Mouse (Mus musculus) kidney, embryonic 16.5 days (tissue): ENCODE measurements at regions not wholly inside any gene's neighbourhood (a gene's known extent, or its start where the extent isn't known, plus 50 kb on each side); places are given as distances from the start of the nearest gene placed in this dataset.
A peak's percentile ranks its signal among the peaks of the same experiment; 100 is the strongest.

Experiments
- ATAC-seq: fragments of 200-750 bp; cut with Nextera tagmentation; 2 replicates; pipeline ENCODE4 v1.8.0; 2017; ENCODE audit warnings: moderate TSS enrichment; ENCODE audit not compliant: low FRiP score, low TSS enrichment
- H3K27ac ChIP-seq: fragments of 300-500 bp; sonication (generic); 2 replicates; pipeline ENCODE4 v1.5.1; 2014; ENCODE audit warnings: low read length
- H3K27me3 ChIP-seq: fragments of 300-500 bp; sonication (generic); 2 replicates; pipeline ENCODE4 v1.6.1; 2014; ENCODE audit warnings: low read length, control low read depth, mixed read lengths; ENCODE audit not compliant: insufficient read depth
- H3K36me3 ChIP-seq: fragments of 300-500 bp; sonication (generic); 2 replicates; pipeline ENCODE4 v1.6.1; 2014; ENCODE audit warnings: low read length, control low read depth, mixed read lengths; ENCODE audit not compliant: insufficient read depth
- H3K4me1 ChIP-seq: fragments of 300-500 bp; sonication (generic); 2 replicates; pipeline ENCODE4 v1.6.1; 2014; ENCODE audit warnings: low read length, control low read depth, mixed read lengths; ENCODE audit not compliant: insufficient read depth
- H3K4me2 ChIP-seq: fragments of 300-500 bp; sonication (generic); replicated peaks from 2 replicates; pipeline ENCODE4 v1.6.1; 2014; ENCODE audit warnings: low read depth, low read length
- H3K4me3 ChIP-seq: fragments of 300-500 bp; sonication (generic); 2 replicates; pipeline ENCODE4 v1.5.1; 2014; ENCODE audit warnings: mild to moderate bottlenecking, low read length
- H3K9ac ChIP-seq: fragments of 300-500 bp; sonication (generic); replicated peaks from 2 replicates; pipeline ENCODE4 v1.6.1; 2014; ENCODE audit warnings: low read length
- H3K9me3 ChIP-seq: fragments of 300-500 bp; sonication (generic); 2 replicates; pipeline ENCODE4 v1.6.1; 2016; ENCODE audit warnings: low read length, control low read depth
- WGBS: fragments of 180-500 bp; shearing (Covaris S2); extraction: QIAGEN DNeasy Blood & Tissue Kit; methylation state at CpG from one replicate; pipeline ENCODE4 v1.1.7; 2014; 5-methylcytosine and 5-hydroxymethylcytosine counted together

GRCm38 (mm10) chr12:12652361-12652760, 289.4 kb downstream of the Mycn start:
- Histone ChIP-seq H3K36me3 (no peaks in the 10 kb centered on the region), H3K27me3 (no peaks in the 10 kb centered on the region), H3K27ac (no peak overlapping the region), H3K9ac (no peak overlapping the region), H3K4me1 (no peaks in the 10 kb centered on the region), H3K4me3 (no peak overlapping the region), H3K4me2 (no peak overlapping the region), H3K9me3 (no peaks in the 10 kb centered on the region)
- 44% methylated on average over 7 of the region's 7 CpGs for WGBS
- no peak for ATAC-seq

- H3K9me3 ChIP-seq, result no peaks in the 10 kb centered on the region
- ATAC-seq, result no peak
- 92% methylated on average over 1 of the region's 1 CpGs for WGBS
Observed at GRCm38 (mm10) chr12:12650309-12650708, 291.4 kb downstream of the Mycn start.

GRCm38 (mm10) chr12:12647467-12647866, 294.2 kb downstream of the Mycn start:
- ATAC-seq, result no peak
- H3K9me3 ChIP-seq, result no peaks in the 10 kb centered on the region
- 54% methylated on average over 6 of the region's 6 CpGs for WGBS
- no peak overlapping the region for H3K4me3 ChIP-seq
- H3K36me3 ChIP-seq, result no peaks in the 10 kb centered on the region
- H3K4me1 ChIP-seq, result no peaks in the 10 kb centered on the region
- no peak overlapping the region for H3K4me2 ChIP-seq
- H3K27ac ChIP-seq, result no peak overlapping the region
- no peaks in the 10 kb centered on the region for H3K27me3 ChIP-seq
- no peak overlapping the region for H3K9ac ChIP-seq

More at GRCm38 (mm10) chr12:12650309-12650708, 291.4 kb downstream of the Mycn start:
- Histone ChIP-seq H3K27me3 (no peaks in the 10 kb centered on the region), H3K4me2 (no peak overlapping the region), H3K4me1 (no peaks in the 10 kb centered on the region), H3K9ac (no peak overlapping the region), H3K36me3 (no peaks in the 10 kb centered on the region), H3K27ac (no peak overlapping the region), H3K4me3 (no peak overlapping the region)

GRCm38 (mm10) chr12:12645183-12645582, 296.5 kb downstream of the Mycn start:
- Histone ChIP-seq H3K27me3 (no peaks in the 10 kb centered on the region), H3K36me3 (no peaks in the 10 kb centered on the region), H3K9me3 (no peaks in the 10 kb centered on the region), H3K27ac (no peak overlapping the region), H3K9ac (no peak overlapping the region), H3K4me2 (no peak overlapping the region), H3K4me1 (no peaks in the 10 kb centered on the region), H3K4me3 (no peak overlapping the region)
- ATAC-seq, result peak; percentile 89
- 59% methylated on average over 4 of the region's 4 CpGs for WGBS

- Histone ChIP-seq H3K27me3 (no peaks in the 10 kb centered on the region), H3K4me2 (no peak overlapping the region), H3K9ac (no peak overlapping the region), H3K4me3 (no peak overlapping the region), H3K4me1 (no peaks in the 10 kb centered on the region), H3K9me3 (no peaks in the 10 kb centered on the region), H3K36me3 (no peaks in the 10 kb centered on the region), H3K27ac (no peak overlapping the region)
- WGBS, result 56% methylated on average over 11 of the region's 11 CpGs
- ATAC-seq, result peak; percentile 75
Observed at GRCm38 (mm10) chr12:12643247-12643963, 298.3 kb downstream of the Mycn start.

- Histone ChIP-seq H3K9ac (no peak overlapping the region), H3K4me3 (no peak overlapping the region)
- WGBS, result 87% methylated on average over 3 of the region's 3 CpGs
Observed at GRCm38 (mm10) chr12:12635308-12635707, 306.4 kb downstream of the Mycn start.

GRCm38 (mm10) chr12:12627597-12627996, 314.1 kb downstream of the Mycn start:
- 93% methylated on average over 4 of the region's 4 CpGs for WGBS

More at GRCm38 (mm10) chr12:12635308-12635707, 306.4 kb downstream of the Mycn start:
- H3K4me1 ChIP-seq, result no peaks in the 10 kb centered on the region
- no peaks in the 10 kb centered on the region for H3K9me3 ChIP-seq
- no peak for ATAC-seq
- H3K27ac ChIP-seq, result no peak overlapping the region
- H3K4me2 ChIP-seq, result no peak overlapping the region
- H3K27me3 ChIP-seq, result no peaks in the 10 kb centered on the region
- H3K36me3 ChIP-seq, result no peaks in the 10 kb centered on the region

GRCm38 (mm10) chr12:12625788-12626187, 315.9 kb downstream of the Mycn start:
- Histone ChIP-seq H3K4me3 (no peak overlapping the region), H3K9me3 (no peaks in the 10 kb centered on the region), H3K4me2 (no peak overlapping the region), H3K4me1 (peaks cover 6% of the 10 kb centered on the region; the same call in 1 of the 2 replicates), H3K27ac (no peak overlapping the region), H3K9ac (no peak overlapping the region), H3K27me3 (no peaks in the 10 kb centered on the region), H3K36me3 (no peaks in the 10 kb centered on the region)
- WGBS, result 62% methylated on average over 1 of the region's 1 CpGs
- peak; percentile 52; the same call in 1 of the 2 replicates for ATAC-seq

More at GRCm38 (mm10) chr12:12627597-12627996, 314.1 kb downstream of the Mycn start:
- Histone ChIP-seq H3K9me3 (no peaks in the 10 kb centered on the region), H3K4me3 (no peak overlapping the region), H3K4me2 (no peak overlapping the region), H3K9ac (no peak overlapping the region), H3K27me3 (no peaks in the 10 kb centered on the region), H3K4me1 (peaks cover 6% of the 10 kb centered on the region; the same call in 1 of the 2 replicates), H3K36me3 (no peaks in the 10 kb centered on the region), H3K27ac (no peak overlapping the region)
- no peak for ATAC-seq

GRCm38 (mm10) chr12:12622712-12623292, 318.9 kb downstream of the Mycn start:
- Histone ChIP-seq H3K36me3 (no peaks in the 10 kb centered on the region), H3K4me3 (no peak overlapping the region), H3K27me3 (no peaks in the 10 kb centered on the region), H3K9ac (0 out of 2 replicates have a peak overlapping the region, but pooled peaks have one; percentile 19), H3K27ac (no peak overlapping the region), H3K4me2 (no peak overlapping the region), H3K4me1 (peaks cover 12% of the 10 kb centered on the region), H3K9me3 (no peaks in the 10 kb centered on the region)
- 24% methylated on average over 5 of the region's 5 CpGs for WGBS
- peak; percentile 66 for ATAC-seq

- H3K4me1 ChIP-seq, result peaks cover 12% of the 10 kb centered on the region
- H3K4me3 ChIP-seq, result no peak overlapping the region
- no peaks in the 10 kb centered on the region for H3K27me3 ChIP-seq
- no peak overlapping the region for H3K27ac ChIP-seq
- no peaks in the 10 kb centered on the region for H3K9me3 ChIP-seq
- WGBS, result 83% methylated on average over 9 of the region's 9 CpGs
- ATAC-seq, result no peak
- H3K9ac ChIP-seq, result no peak overlapping the region
- H3K4me2 ChIP-seq, result no peak overlapping the region
- H3K36me3 ChIP-seq, result no peaks in the 10 kb centered on the region
Observed at GRCm38 (mm10) chr12:12621506-12621905, 320.2 kb downstream of the Mycn start.
